ENCODE assay signal across 12 mouse cellular contexts in genomic region chr10:99127691-99128261, GRCm38 (mm10). TPM values are rescaled to one million over a fixed set of nuclear protein-coding genes. Genes with fewer than 3 reads are reported as not detected.
A peak's percentile ranks its signal among the peaks of the same experiment; 100 is the strongest.
DNase-seq lines count a peak whose midpoint lies in the region; ATAC-seq and TF ChIP-seq lines count a peak whose summit lies in the region.
"Had no signal": no experiment of that assay in that cellular context is flagged by ENCODE, and none has a peak within 500 bp of the region (broad histone marks: within the 10 kb centered on the region; RNA-seq: fewer than 3 reads in every experiment).

No protein-coding gene starts in this region.

- intact Hi-C loops in left cerebral cortex, adult 2 months (cut with DNase I) = no loop called here

- TF ChIP-seq CTCF in heart, postnatal 0 days (IDR thresholded peaks at IDR 0.05; ENCODE audit: low read depth) = no peak
- TF ChIP-seq CTCF in left cerebral cortex, adult 2 months (IDR thresholded peaks at IDR 0.05) = no peak

- no peaks in the 10 kb centered on the region for H3K9me3 ChIP-seq in heart, postnatal 0 days (replicated peaks; ENCODE audit: control insufficient read depth, low read length)
- H3K9me3 ChIP-seq in heart, embryonic 11.5 days (replicated peaks; ENCODE audit: control insufficient read depth, low read length) = no peaks in the 10 kb centered on the region
- no peaks in the 10 kb centered on the region for H3K9me3 ChIP-seq in stomach, embryonic 15.5 days
- no peaks in the 10 kb centered on the region for H3K9me3 ChIP-seq in neural tube, embryonic 15.5 days (replicated peaks)

- H3K4me2 ChIP-seq in heart, postnatal 0 days (ENCODE audit: low read depth, low read length) = no peak overlapping the region
- H3K4me2 ChIP-seq in heart, embryonic 11.5 days = no peak overlapping the region
- H3K4me2 ChIP-seq in stomach, embryonic 15.5 days = 0 out of 2 replicates have a peak overlapping the region, but pooled peaks have one; percentile 14
- no peak overlapping the region for H3K4me2 ChIP-seq in neural tube, embryonic 15.5 days

- H3K4me3 ChIP-seq in heart, postnatal 0 days (ENCODE audit: low read depth, low read length) = no peak overlapping the region
- H3K4me3 ChIP-seq in heart, embryonic 11.5 days (ENCODE audit: low read depth, low read length) = no peak overlapping the region
- no peak overlapping the region for H3K4me3 ChIP-seq in stomach, embryonic 15.5 days (replicated peaks)
- no peak overlapping the region for H3K4me3 ChIP-seq in left cerebral cortex, adult 2 months
- H3K4me3 ChIP-seq in neural tube, embryonic 15.5 days (replicated peaks) = no peak overlapping the region

- 0 out of 2 replicates have a peak, but pooled peaks cover 4% of the 10 kb centered on the region for H3K36me3 ChIP-seq in heart, postnatal 0 days (replicated peaks; ENCODE audit: control insufficient read depth, insufficient read depth, low read length)
- H3K36me3 ChIP-seq in heart, embryonic 11.5 days (ENCODE audit: control insufficient read depth, insufficient read depth, low read length) = no peaks in the 10 kb centered on the region
- H3K36me3 ChIP-seq in stomach, embryonic 15.5 days = no peaks in the 10 kb centered on the region
- peaks cover 16% of the 10 kb centered on the region for H3K36me3 ChIP-seq in neural tube, embryonic 15.5 days

- ATAC-seq in heart, postnatal 0 days (ENCODE audit: insufficient read depth, low read depth) = no peak
- ATAC-seq in heart, embryonic 11.5 days (replicated peaks; ENCODE audit: insufficient number of reproducible peaks, low FRiP score, low TSS enrichment) = no peak
- ATAC-seq in hematopoietic stem cell, adult 5-6 weeks (replicated peaks in 1 of 2; ENCODE audit: insufficient read depth in 1 of 2, low FRiP score in 2 of 2, low TSS enrichment in 1 of 2, low read depth in 1 of 2, poor library complexity in 2 of 2, severe bottlenecking in 2 of 2) = peak; percentile 68 to 75
- peak; percentile 64 for ATAC-seq in megakaryocyte, adult 5-6 weeks (ENCODE audit: poor library complexity, severe bottlenecking)
- ATAC-seq in stomach, embryonic 15.5 days (ENCODE audit: insufficient read depth, low FRiP score, low read depth) = peak; percentile 67
- no peak for ATAC-seq in neural tube, embryonic 15.5 days (ENCODE audit: low FRiP score)

- H3K9ac ChIP-seq in heart, postnatal 0 days (replicated peaks; ENCODE audit: low read depth, low read length) = no peak overlapping the region
- H3K9ac ChIP-seq in heart, embryonic 11.5 days (ENCODE audit: low read depth, low read length) = no peak overlapping the region
- H3K9ac ChIP-seq in stomach, embryonic 15.5 days = no peak overlapping the region
- H3K9ac ChIP-seq in neural tube, embryonic 15.5 days (replicated peaks) = no peak overlapping the region

- no peaks in the 10 kb centered on the region for H3K27me3 ChIP-seq in heart, postnatal 0 days (ENCODE audit: control insufficient read depth, insufficient read depth, low read length)
- H3K27me3 ChIP-seq in heart, embryonic 11.5 days (ENCODE audit: control insufficient read depth, insufficient read depth, low read length) = no peaks in the 10 kb centered on the region
- no peaks in the 10 kb centered on the region for H3K27me3 ChIP-seq in stomach, embryonic 15.5 days (replicated peaks)
- H3K27me3 ChIP-seq in neural tube, embryonic 15.5 days (replicated peaks) = no peaks in the 10 kb centered on the region

- H3K27ac ChIP-seq in heart, postnatal 0 days (ENCODE audit: low read depth) = peak overlapping the region; percentile 35; the same call in 1 of the 2 replicates
- no peak overlapping the region for H3K27ac ChIP-seq in heart, embryonic 11.5 days (ENCODE audit: low read depth, low read length)
- H3K27ac ChIP-seq in stomach, embryonic 15.5 days = peak overlapping the region; percentile 57; the same call in 1 of the 2 replicates
- no peak overlapping the region for H3K27ac ChIP-seq in left cerebral cortex, adult 2 months
- H3K27ac ChIP-seq in neural tube, embryonic 15.5 days (replicated peaks) = no peak overlapping the region

- TF ChIP-seq EP300 in heart, postnatal 0 days (IDR thresholded peaks at IDR 0.05; ENCODE audit: low read depth) = no peak

- no peak for DNase-seq in heart, postnatal 0 days (ENCODE audit: low spot score)
- no peak for DNase-seq in left cerebral cortex, adult 2 months (ENCODE audit: extremely low spot score in 1 of 2, low spot score in 2 of 2)
- no peak for DNase-seq in neural tube, embryonic 10.5 days (ENCODE audit: extremely low spot score, low spot score)
- DNase-seq: gastrocnemius, postnatal 25 days; kidney, adult 9 months had no signal

- WGBS in heart, postnatal 0 days = 78% methylated on average over 11 of the region's 11 CpGs
- WGBS in heart, embryonic 11.5 days (ENCODE audit: insufficient replicate concordance) = 83% methylated on average over 11 of the region's 11 CpGs
- WGBS in stomach, embryonic 15.5 days = 66% methylated on average over 11 of the region's 11 CpGs
- 85% methylated on average over 11 of the region's 11 CpGs for WGBS in neural tube, embryonic 15.5 days

- no peaks in the 10 kb centered on the region; the same call in 1 of the 2 replicates for H3K4me1 ChIP-seq in heart, postnatal 0 days (ENCODE audit: control insufficient read depth, insufficient read depth)
- no peaks in the 10 kb centered on the region for H3K4me1 ChIP-seq in heart, embryonic 11.5 days (ENCODE audit: control insufficient read depth, insufficient read depth, low read length)
- peaks cover 5% of the 10 kb centered on the region; the same call in 1 of the 2 replicates for H3K4me1 ChIP-seq in stomach, embryonic 15.5 days
- H3K4me1 ChIP-seq in neural tube, embryonic 15.5 days = peaks cover 9% of the 10 kb centered on the region; the same call in 1 of the 2 replicates

RNA-seq across cellular contexts. Expression of gene Phxr2, which starts 1.7 kb away (rescaled TPM):
- not detected in 2 replicates for total RNA-seq in heart, postnatal 0 days (2014; rRNA removed; ENCODE audit: low replicate concordance)
- not detected in 2 replicates for polyA plus RNA-seq in heart, postnatal 0 days (2015; fragmentation: Nextera tagmentation; extraction: Ambion mirVana)
- polyA plus RNA-seq in heart, embryonic 11.5 days (2014; fragmentation: Nextera tagmentation; extraction: Ambion mirVana) = not detected in 2 replicates
- total RNA-seq in hematopoietic stem cell, adult 5-6 weeks (2017) = not detected in 2 replicates
- not detected in 2 replicates for total RNA-seq in megakaryocyte, adult 5-6 weeks (2015)
- total RNA-seq in megakaryocyte, adult 5-6 weeks (2017) = not detected in 2 replicates
- not detected in 2 replicates for polyA plus RNA-seq in stomach, embryonic 15.5 days (2015; fragmentation: Nextera tagmentation; extraction: Ambion mirVana)
- total RNA-seq in left cerebral cortex, adult 2 months (2021) = not detected
- not detected in 2 replicates for polyA plus RNA-seq in neural tube, embryonic 15.5 days (2015; fragmentation: Nextera tagmentation; extraction: Ambion mirVana)
- total RNA-seq: gastrocnemius, postnatal 25 days had no signal
- polyA plus RNA-seq: C2C12; embryonic facial prominence, embryonic 11.5 days had no signal

RNA-seq across cellular contexts. Expression of gene Galnt4, which starts 19.8 kb away (rescaled TPM):
- 3.7 and 5.6 TPM in 2 replicates for total RNA-seq in heart, postnatal 0 days (2014; rRNA removed; ENCODE audit: low replicate concordance)
- polyA plus RNA-seq in heart, postnatal 0 days (2015; fragmentation: Nextera tagmentation; extraction: Ambion mirVana) = 3.2 and 3.4 TPM in 2 replicates
- polyA plus RNA-seq in heart, embryonic 11.5 days (2014; fragmentation: Nextera tagmentation; extraction: Ambion mirVana) = 6.2 and 7.7 TPM in 2 replicates
- 11.7 and 15.6 TPM in 2 replicates for total RNA-seq in hematopoietic stem cell, adult 5-6 weeks (2017)
- 8.5 and 9.9 TPM in 2 replicates for total RNA-seq in megakaryocyte, adult 5-6 weeks (2015)
- 9.2 and 12.6 TPM in 2 replicates for total RNA-seq in megakaryocyte, adult 5-6 weeks (2017)
- polyA plus RNA-seq in stomach, embryonic 15.5 days (2015; fragmentation: Nextera tagmentation; extraction: Ambion mirVana) = 26.2 and 30.0 TPM in 2 replicates
- 1 to 10 TPM; 2.3 to 2.4 TPM for total RNA-seq in left cerebral cortex, adult 2 months (2021)
- polyA plus RNA-seq in neural tube, embryonic 15.5 days (2015; fragmentation: Nextera tagmentation; extraction: Ambion mirVana) = 2.7 and 4.2 TPM in 2 replicates

RNA-seq across cellular contexts. Expression of gene Poc1b, which starts 20.9 kb away (rescaled TPM):
- total RNA-seq in heart, postnatal 0 days (2014; rRNA removed; ENCODE audit: low replicate concordance) = 5.2 and 7.4 TPM in 2 replicates
- 3.2 and 3.6 TPM in 2 replicates for polyA plus RNA-seq in heart, postnatal 0 days (2015; fragmentation: Nextera tagmentation; extraction: Ambion mirVana)
- polyA plus RNA-seq in heart, embryonic 11.5 days (2014; fragmentation: Nextera tagmentation; extraction: Ambion mirVana) = 10.3 and 14.2 TPM in 2 replicates
- 10.9 and 22.7 TPM in 2 replicates for total RNA-seq in hematopoietic stem cell, adult 5-6 weeks (2017)
- 18.5 and 22.2 TPM in 2 replicates for total RNA-seq in megakaryocyte, adult 5-6 weeks (2015)
- total RNA-seq in megakaryocyte, adult 5-6 weeks (2017) = 9.0 and 9.1 TPM in 2 replicates
- polyA plus RNA-seq in stomach, embryonic 15.5 days (2015; fragmentation: Nextera tagmentation; extraction: Ambion mirVana) = 17.7 and 21.6 TPM in 2 replicates
- 1 to 10 TPM; 5.8 to 8.4 TPM for total RNA-seq in left cerebral cortex, adult 2 months (2021)
- 9.3 and 14.1 TPM in 2 replicates for polyA plus RNA-seq in neural tube, embryonic 15.5 days (2015; fragmentation: Nextera tagmentation; extraction: Ambion mirVana)

Comparison
In these comparisons a context has a peak if more than half of its experiments do, and no peak if none do; other contexts are left out.
1. H3K27ac ChIP-seq: peak in heart, postnatal 0 days (single experiment) and stomach, embryonic 15.5 days (single experiment); none in heart, embryonic 11.5 days (single experiment), left cerebral cortex, adult 2 months (single experiment) and neural tube, embryonic 15.5 days (single experiment).
2. ATAC-seq: peak in hematopoietic stem cell, adult 5-6 weeks (2 of 2), megakaryocyte, adult 5-6 weeks (single experiment) and stomach, embryonic 15.5 days (single experiment); none in heart, postnatal 0 days (single experiment), heart, embryonic 11.5 days (single experiment) and neural tube, embryonic 15.5 days (single experiment).